9 mouse cellular contexts compared by ENCODE assay signal in the genomic region with DNA sequence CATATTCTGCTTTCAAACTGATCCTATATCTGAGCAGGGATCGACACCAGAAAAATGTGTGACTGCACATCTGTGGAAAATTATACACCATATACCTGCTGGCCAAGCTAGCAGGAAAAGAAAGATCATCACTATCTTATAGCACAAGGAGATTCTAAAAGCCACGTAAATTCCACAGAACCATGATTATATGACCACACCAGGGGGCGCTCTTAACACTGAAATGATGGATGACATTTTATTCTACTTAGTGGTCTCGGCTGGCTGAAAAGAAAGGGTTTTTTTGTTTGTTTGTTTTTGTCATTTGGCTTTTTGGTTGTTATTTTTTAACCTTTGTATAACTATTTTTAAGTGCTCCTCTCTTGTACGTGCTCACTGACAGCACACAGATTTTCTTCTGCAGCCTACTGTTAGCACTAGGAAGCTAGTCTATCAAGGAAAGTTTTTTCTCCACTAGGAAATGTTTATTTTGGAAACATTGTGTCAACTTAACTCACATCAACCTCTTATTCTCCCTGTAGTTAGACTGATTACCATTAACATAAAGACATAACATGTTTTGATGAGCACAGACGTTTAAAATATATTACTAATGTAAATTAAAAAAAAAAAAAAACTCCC. TPM values are rescaled to one million over a fixed set of nuclear protein-coding genes. Genes with fewer than 3 reads are reported as not detected.
DNase-seq lines count a peak whose midpoint lies in the region; ATAC-seq and TF ChIP-seq lines count a peak whose summit lies in the region.
"Had no signal": no experiment of that assay in that cellular context is flagged by ENCODE, and none has a peak within 500 bp of the region (broad histone marks: within the 10 kb centered on the region; RNA-seq: fewer than 3 reads in every experiment).

No protein-coding gene starts in this region.

- H3K9ac ChIP-seq in hindbrain, embryonic 15.5 days: no peak overlapping the region
- no peak overlapping the region for H3K9ac ChIP-seq in midbrain, postnatal 0 days (replicated peaks; ENCODE audit: low read length, poor library complexity, severe bottlenecking)

- no peak overlapping the region for H3K4me2 ChIP-seq in hindbrain, embryonic 15.5 days
- no peak overlapping the region for H3K4me2 ChIP-seq in midbrain, postnatal 0 days (ENCODE audit: low read depth, low read length, poor library complexity, severe bottlenecking)

- no peaks in the 10 kb centered on the region for H3K27me3 ChIP-seq in forebrain, embryonic 10.5 days (ENCODE audit: poor library complexity, severe bottlenecking)
- no peaks in the 10 kb centered on the region for H3K27me3 ChIP-seq in hindbrain, embryonic 15.5 days
- H3K27me3 ChIP-seq in midbrain, postnatal 0 days (ENCODE audit: insufficient read depth, low read length): no peaks in the 10 kb centered on the region

- H3K27ac ChIP-seq in forebrain, embryonic 10.5 days: no peak overlapping the region
- H3K27ac ChIP-seq in hindbrain, embryonic 15.5 days (replicated peaks): no peak overlapping the region
- no peak overlapping the region for H3K27ac ChIP-seq in midbrain, postnatal 0 days (ENCODE audit: low read depth, low read length)

- ATAC-seq in hindbrain, embryonic 15.5 days (ENCODE audit: low FRiP score, low read depth): peak; percentile 27; the same call in 1 of the 2 replicates
- no peak for ATAC-seq in midbrain, postnatal 0 days (ENCODE audit: low FRiP score)
- no peak for ATAC-seq in megakaryocyte-erythroid progenitor cell, adult 5-6 weeks (replicated peaks; ENCODE audit: low FRiP score, low TSS enrichment, poor library complexity, severe bottlenecking)

- no peak overlapping the region for H3K4me3 ChIP-seq in forebrain, embryonic 10.5 days
- no peak overlapping the region for H3K4me3 ChIP-seq in hindbrain, embryonic 15.5 days
- no peak overlapping the region for H3K4me3 ChIP-seq in midbrain, postnatal 0 days (ENCODE audit: low read depth, low read length)
- H3K4me3 ChIP-seq: erythroblast, embryonic 14.5 days had no signal

- DNase-seq in ovary, postnatal 14 days (ENCODE audit: low spot score): peak; percentile 52
- no peak for DNase-seq in ovary, adult 18-20 months (ENCODE audit: low spot score)
- peak; percentile 89 for DNase-seq in brain, embryonic 14.5 days (ENCODE audit: low read depth)
- DNase-seq in forebrain, embryonic 10.5 days (ENCODE audit: extremely low spot score, low spot score): peak; percentile 25
- DNase-seq in left cerebral cortex, adult 9 months (ENCODE audit: low spot score in 2 of 2): peak; percentile 15 to 84
- DNase-seq in midbrain, postnatal 0 days (ENCODE audit: low spot score): peak; percentile 87

- peak; percentile 43; the same call in 1 of the 2 replicates for TF ChIP-seq CTCF in brain, embryonic 14.5 days (IDR thresholded peaks at IDR 0.05; ENCODE audit: borderline replicate concordance, extremely low read depth, insufficient read depth, insufficient read length)
- peak; percentile 92 for TF ChIP-seq CTCF in midbrain, postnatal 0 days (IDR thresholded peaks at IDR 0.05)

- TF ChIP-seq POLR2A in brain, embryonic 14.5 days (IDR thresholded peaks at IDR 0.05; ENCODE audit: borderline replicate concordance, extremely low read depth, insufficient read depth, insufficient read length, poor library complexity, severe bottlenecking): no peak

- H3K9me3 ChIP-seq in forebrain, embryonic 10.5 days: no peaks in the 10 kb centered on the region
- H3K9me3 ChIP-seq in hindbrain, embryonic 15.5 days: no peaks in the 10 kb centered on the region
- no peaks in the 10 kb centered on the region for H3K9me3 ChIP-seq in midbrain, postnatal 0 days (ENCODE audit: low read length)

- H3K4me1 ChIP-seq in forebrain, embryonic 10.5 days: no peaks in the 10 kb centered on the region
- no peaks in the 10 kb centered on the region for H3K4me1 ChIP-seq in hindbrain, embryonic 15.5 days (replicated peaks)
- no peaks in the 10 kb centered on the region for H3K4me1 ChIP-seq in midbrain, postnatal 0 days (ENCODE audit: insufficient read depth, low read length)

- no peaks in the 10 kb centered on the region for H3K36me3 ChIP-seq in forebrain, embryonic 10.5 days (replicated peaks)
- H3K36me3 ChIP-seq in hindbrain, embryonic 15.5 days: no peaks in the 10 kb centered on the region
- H3K36me3 ChIP-seq in midbrain, postnatal 0 days (ENCODE audit: insufficient read depth, low read length): no peaks in the 10 kb centered on the region

- 32% methylated on average over 6 of the region's 6 CpGs for WGBS in forebrain, embryonic 10.5 days
- 25% methylated on average over 6 of the region's 6 CpGs for WGBS in hindbrain, embryonic 15.5 days
- 19% methylated on average over 6 of the region's 6 CpGs for WGBS in midbrain, postnatal 0 days

RNA-seq across cellular contexts. Expression of a gene that starts 45.8 kb away (rescaled TPM):
- polyA plus RNA-seq in brain, embryonic 14.5 days (2012; rRNA removed): 0.21 and 0.33 TPM in 2 replicates
- polyA plus RNA-seq in forebrain, embryonic 10.5 days (2016; fragmentation: Nextera tagmentation; extraction: Ambion mirVana): 0.29 TPM in 1 of 2 replicates, not detected in the other
- polyA plus RNA-seq in hindbrain, embryonic 15.5 days (2015; fragmentation: Nextera tagmentation; extraction: Ambion mirVana): 0.41 and 1.1 TPM in 2 replicates
- not detected in 2 replicates for total RNA-seq in midbrain, postnatal 0 days (2014; rRNA removed)
- 1.2 and 1.5 TPM in 2 replicates for polyA plus RNA-seq in midbrain, postnatal 0 days (2015; fragmentation: Nextera tagmentation; extraction: Ambion mirVana)
- total RNA-seq in megakaryocyte-erythroid progenitor cell, adult 5-6 weeks (2014; fragmentation: Nextera tagmentation): not detected in 2 replicates
- not detected in 2 replicates for total RNA-seq in megakaryocyte-erythroid progenitor cell, adult 5-6 weeks (2017)
- polyA plus RNA-seq: erythroblast, embryonic 14.5 days had no signal
